Mouse (Mus musculus) midbrain, embryonic 13.5 days (tissue): Measurements from ENCODE around the gene Madd. TPM values are rescaled to one million over a fixed set of nuclear protein-coding genes. Genes with fewer than 3 reads are reported as not detected.

ENCODE experiments used
- polyA plus RNA-seq: library from polyadenylated mRNA; unstranded; fragments of >200 nt; fragmentation: Nextera tagmentation; extraction: Ambion mirVana; gene quantifications from 2 replicates; pipeline ENCODE4 v1.2.1, GENCODE M21; 2015

The Madd gene
- polyA plus RNA-seq, 1 experiment from 2014 or later = 58.0 TPM

Other genes starting within 250 kb of the Madd start
- gene Celf1, start 243.5 kb downstream of the Madd start, polyA plus RNA-seq = 137 and 140 TPM in 2 replicates
- 0.48 and 0.54 TPM in 2 replicates for gene Rapsn, start 148.2 kb downstream of the Madd start, polyA plus RNA-seq
- gene Psmc3, start 129.8 kb downstream of the Madd start, polyA plus RNA-seq = 251 and 254 TPM in 2 replicates
- 25.0 and 29.4 TPM in 2 replicates for gene Slc39a13, start 113.4 kb downstream of the Madd start, polyA plus RNA-seq
- 1.8 and 3.0 TPM in 2 replicates for gene Spi1, start 101.4 kb downstream of the Madd start, polyA plus RNA-seq
- gene Mybpc3, start 65.7 kb downstream of the Madd start, polyA plus RNA-seq = not detected in 2 replicates
- gene Nr1h3, start 19.0 kb upstream of the Madd start, polyA plus RNA-seq = 1.6 and 2.1 TPM in 2 replicates
- 38.3 and 42.7 TPM in 2 replicates for gene Acp2, start 19.0 kb upstream of the Madd start, polyA plus RNA-seq
- gene Ddb2, start 53.1 kb upstream of the Madd start, polyA plus RNA-seq = 15.1 TPM in 2 replicates
- 15.6 and 16.2 TPM in 2 replicates for gene Pacsin3, start 72.1 kb upstream of the Madd start, polyA plus RNA-seq
- 82.6 and 84.5 TPM in 2 replicates for gene Arfgap2, start 81.1 kb upstream of the Madd start, polyA plus RNA-seq